Mouse (Mus musculus) lung, embryonic 16.5 days (tissue): ENCODE data around the gene Hacd2. TPM values are rescaled to one million over a fixed set of nuclear protein-coding genes. Genes with fewer than 3 reads are reported as not detected.

ENCODE experiments used
- polyA plus RNA-seq: library from polyadenylated mRNA; unstranded; fragments of >200 nt; fragmentation: Nextera tagmentation; extraction: Ambion mirVana; gene quantifications from 2 replicates; pipeline ENCODE4 v1.2.1, GENCODE M21; 2015

The Hacd2 gene
- polyA plus RNA-seq, 1 experiment from 2014 or later = 78.2 TPM

Other genes with a start within 250 kb of the Hacd2 start
- gene Adcy5, start 132.4 kb downstream of the Hacd2 start, polyA plus RNA-seq = 1.4 and 1.5 TPM in 2 replicates